Mouse (Mus musculus) megakaryocyte, embryonic 14.5 days (primary cell): Measurements from ENCODE around the gene Acap3.

Experiments
- FLI1 ChIP-seq: IDR thresholded peaks from 2 replicates; pipeline ENCODE4 v1.6.1; 2012; ENCODE audit warnings: low read length, inconsistent platforms, mixed read lengths
- GATA1 ChIP-seq: IDR thresholded peaks from 3 replicates; pipeline ENCODE4 v1.6.1; 2012; ENCODE audit warnings: mixed read lengths, low read length, inconsistent platforms, borderline replicate concordance

DNA sequence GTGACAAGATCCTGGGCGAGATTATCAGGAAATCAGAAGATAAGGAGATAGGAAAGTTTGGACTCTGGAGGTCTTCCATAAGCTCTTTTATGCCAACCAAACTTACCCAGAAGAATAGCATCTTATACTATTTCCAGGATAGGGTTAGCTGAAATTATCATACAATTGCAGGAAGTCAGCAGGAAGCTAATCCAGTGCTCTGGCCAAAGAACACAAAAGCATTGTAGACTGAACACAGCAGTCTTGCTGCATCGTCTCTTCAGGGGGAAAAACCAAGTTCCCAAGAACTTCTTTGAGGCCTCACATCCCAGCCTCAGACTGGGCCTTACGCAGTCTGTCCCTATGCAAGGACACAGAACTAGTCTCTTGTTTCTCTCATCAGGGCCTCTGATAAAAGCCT, 8.0 kb upstream of the Acap3 start:
- TF ChIP-seq GATA1 (no peak), FLI1 (no peak)
